Mouse (Mus musculus) olfactory bulb, adult 2 months (tissue): ENCODE measurements around the gene Nt5c3b. TPM values are rescaled to one million over a fixed set of nuclear protein-coding genes. Genes with fewer than 3 reads are reported as not detected.

Source experiments
- H3K27ac ChIP-seq: fragments of 200-500 bp; 2 replicates; pipeline ENCODE4 v1.5.1; 2012; ENCODE audit warnings: low read depth, low read length; ENCODE audit not compliant: insufficient read depth
- H3K4me1 ChIP-seq: fragments of 200-500 bp; 2 replicates; pipeline ENCODE4 v1.6.1; 2012; ENCODE audit warnings: low read length; ENCODE audit not compliant: control insufficient read depth, insufficient read depth
- H3K4me3 ChIP-seq: fragments of 200-500 bp; 2 replicates; pipeline ENCODE4 v1.5.1; 2012; ENCODE audit warnings: mild to moderate bottlenecking, low read depth, low read length, moderate library complexity; ENCODE audit not compliant: insufficient read depth
- CTCF ChIP-seq: fragments of 200-500 bp; IDR thresholded peaks from 2 replicates; pipeline ENCODE4 v1.5.1; 2012; ENCODE audit warnings: low read depth, mild to moderate bottlenecking, low read length, moderate library complexity; ENCODE audit not compliant: insufficient read depth
- POLR2A ChIP-seq: fragments of 200-500 bp; IDR thresholded peaks from 2 replicates; pipeline ENCODE4 v1.6.1; 2012; ENCODE audit warnings: mild to moderate bottlenecking, low read depth, low read length, moderate library complexity; ENCODE audit not compliant: insufficient read depth
- WGBS: fragments of 180-500 bp; shearing (Covaris S2); methylation state at CpG from one replicate; pipeline ENCODE4 v1.1.7; 2018; 5-methylcytosine and 5-hydroxymethylcytosine counted together
- polyA plus RNA-seq: library from polyadenylated mRNA; stranded (reverse); fragments of >200 nt; gene quantifications from 2 replicates; pipeline ENCODE4 v1.2.4, GENCODE M21; 2012; ENCODE audit warnings: low replicate concordance; ENCODE audit not compliant: missing spikeins, insufficient read depth, insufficient read length

The Nt5c3b gene
- polyA plus RNA-seq, 1 experiment, result not detected

DNA sequence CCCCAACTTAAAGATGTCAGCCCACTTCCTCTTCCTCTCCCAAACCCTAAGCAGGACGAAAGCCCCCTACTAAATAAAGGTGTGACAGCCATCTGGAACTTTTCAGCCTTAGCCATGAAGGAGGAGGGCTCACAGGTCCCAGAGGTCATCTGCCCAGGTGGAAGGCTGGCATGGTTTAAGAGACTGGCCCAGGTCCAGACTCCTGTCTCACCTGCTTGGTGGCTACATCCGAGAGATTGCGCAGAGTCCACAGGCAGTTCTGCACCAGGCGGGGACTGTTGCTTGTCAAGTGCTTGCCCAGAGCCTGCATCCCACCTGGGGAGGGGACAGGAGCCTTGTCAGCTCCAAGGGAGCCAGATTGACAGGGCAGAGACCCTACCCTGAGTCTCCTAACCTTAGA is 62.3 kb downstream of the Nt5c3b start:
- no peak overlapping the region for H3K4me3 ChIP-seq
- no peak for TF ChIP-seq POLR2A
- no peak for TF ChIP-seq CTCF
- 91% methylated on average over 4 of the region's 4 CpGs for WGBS
- H3K4me1 ChIP-seq, result peaks cover 17% of the 10 kb centered on the region
- no peak overlapping the region for H3K27ac ChIP-seq

DNA sequence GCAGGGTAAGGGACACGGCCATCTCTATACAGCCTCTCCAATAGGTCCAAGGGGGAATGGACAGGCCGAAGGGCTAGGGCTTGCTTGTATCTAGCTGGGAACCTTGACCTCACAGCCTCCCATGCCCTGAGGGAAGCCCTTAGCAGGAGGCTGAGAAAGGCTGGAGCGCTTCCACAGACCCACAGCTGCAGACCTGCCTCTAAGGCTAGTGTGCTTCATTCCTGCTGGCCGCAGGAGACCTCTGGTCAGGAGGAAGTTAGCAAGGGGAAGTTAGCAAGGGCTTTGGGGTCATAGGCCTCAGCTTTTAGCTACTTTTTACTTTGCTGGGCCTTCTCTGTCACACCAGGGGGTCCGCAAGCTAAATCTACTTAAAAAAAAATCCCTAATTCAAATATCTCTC is 63.2 kb downstream of the Nt5c3b start:
- no peak for TF ChIP-seq POLR2A
- no peak for TF ChIP-seq CTCF
- WGBS, result 95% methylated on average over 5 of the region's 5 CpGs
- H3K27ac ChIP-seq, result no peak overlapping the region
- peaks cover 16% of the 10 kb centered on the region for H3K4me1 ChIP-seq
- no peak overlapping the region for H3K4me3 ChIP-seq

DNA sequence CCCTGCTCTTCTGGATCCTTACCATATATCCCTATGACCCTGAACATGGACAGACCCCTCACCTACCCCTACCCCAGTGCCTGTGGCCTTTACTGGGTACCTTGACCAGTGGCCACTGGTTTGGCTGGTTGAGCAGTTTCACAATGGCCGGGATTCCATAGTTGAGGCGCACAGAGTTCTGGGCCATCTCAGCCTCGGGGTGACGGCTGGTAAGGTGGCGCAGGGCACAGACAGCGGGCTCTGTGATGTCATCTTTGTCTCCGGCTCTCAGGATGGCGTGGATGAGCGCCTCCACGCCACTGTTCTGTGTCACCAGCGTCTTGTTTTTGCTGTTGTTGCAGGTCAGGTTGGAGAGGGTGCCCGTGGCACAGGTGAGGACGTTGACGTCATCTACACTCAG is 63.6 kb downstream of the Nt5c3b start:
- no peak overlapping the region for H3K27ac ChIP-seq
- WGBS, result 93% methylated on average over 14 of the region's 14 CpGs

GRCm38 (mm10) chr11:100376746-100377389 is 64.7 kb downstream of the Nt5c3b start:
- no peak overlapping the region for H3K4me3 ChIP-seq
- H3K27ac ChIP-seq, result no peak overlapping the region
- WGBS, result 85% methylated on average over 21 of the region's 21 CpGs
- H3K4me1 ChIP-seq, result peaks cover 14% of the 10 kb centered on the region
- no peak for TF ChIP-seq POLR2A
- no peak for TF ChIP-seq CTCF

More for the DNA sequence above, 63.6 kb downstream of the Nt5c3b start:
- Histone ChIP-seq H3K4me1 (peaks cover 11% of the 10 kb centered on the region), H3K4me3 (no peak overlapping the region)
- TF ChIP-seq CTCF, result no peak
- no peak for TF ChIP-seq POLR2A

GRCm38 (mm10) chr11:100376005-100376404 is 65.6 kb downstream of the Nt5c3b start:
- 80% methylated on average over 4 of the region's 4 CpGs for WGBS
- H3K4me3 ChIP-seq, result no peak overlapping the region
- peaks cover 10% of the 10 kb centered on the region for H3K4me1 ChIP-seq
- TF ChIP-seq POLR2A (no peak), CTCF (no peak)
- no peak overlapping the region for H3K27ac ChIP-seq

- 88% methylated on average over 9 of the region's 9 CpGs for WGBS
- no peak overlapping the region for H3K4me3 ChIP-seq
- peaks cover 10% of the 10 kb centered on the region for H3K4me1 ChIP-seq
- no peak for TF ChIP-seq CTCF
- TF ChIP-seq POLR2A, result no peak
- no peak overlapping the region for H3K27ac ChIP-seq
Measured at GRCm38 (mm10) chr11:100375127-100375526, 66.5 kb downstream of the Nt5c3b start.

Other genes with a start within 250 kb of the Nt5c3b start
- gene Krt9, start 248.6 kb downstream of the Nt5c3b start, polyA plus RNA-seq, result not detected in 2 replicates
- gene Krt14, start 234.3 kb downstream of the Nt5c3b start, polyA plus RNA-seq, result not detected in 2 replicates
- not detected in 2 replicates for gene Krt16, start 192.9 kb downstream of the Nt5c3b start, polyA plus RNA-seq
- not detected in 2 replicates for gene Krt17, start 180.8 kb downstream of the Nt5c3b start, polyA plus RNA-seq
- not detected in 2 replicates for gene Krt42, start 171.9 kb downstream of the Nt5c3b start, polyA plus RNA-seq
- gene Eif1, start 121.9 kb downstream of the Nt5c3b start, polyA plus RNA-seq, result not detected in 2 replicates
- gene Gast, start 107.4 kb downstream of the Nt5c3b start, polyA plus RNA-seq, result not detected in 2 replicates
- not detected in 2 replicates for gene Hap1, start 85.7 kb downstream of the Nt5c3b start, polyA plus RNA-seq
- not detected in 2 replicates for gene Jup, start 44.0 kb downstream of the Nt5c3b start, polyA plus RNA-seq
- gene P3h4, start 27.0 kb downstream of the Nt5c3b start, polyA plus RNA-seq, result not detected in 2 replicates
- not detected in 2 replicates for gene Fkbp10, start 26.1 kb downstream of the Nt5c3b start, polyA plus RNA-seq
- gene Klhl10, start 109 bp upstream of the Nt5c3b start, polyA plus RNA-seq, result not detected in 2 replicates
- gene Klhl11, start 30.9 kb upstream of the Nt5c3b start, polyA plus RNA-seq, result not detected in 2 replicates
- not detected in 2 replicates for gene Acly, start 86.2 kb upstream of the Nt5c3b start, polyA plus RNA-seq
- gene Ttc25, start 103.8 kb upstream of the Nt5c3b start, polyA plus RNA-seq, result not detected in 2 replicates
- gene Cnp, start 133.1 kb upstream of the Nt5c3b start, polyA plus RNA-seq, result not detected in 2 replicates
- not detected in 2 replicates for gene Nkiras2, start 177.4 kb upstream of the Nt5c3b start, polyA plus RNA-seq
- 670 TPM in 1 of 2 replicates, not detected in the other for gene Dnajc7, start 178.4 kb upstream of the Nt5c3b start, polyA plus RNA-seq